Mouse (Mus musculus): ENCODE results near the gene Tssk3.

GRCm38 (mm10) chr4:129440340-129441063, 50.3 kb downstream of the Tssk3 start, which contains the start of gene Zbtb8b:
- TF ChIP-seq CTCF (IDR thresholded peaks at IDR 0.05; ENCODE audit: low read depth, low read length), result no peak
- TF ChIP-seq GATA1 (IDR thresholded peaks at IDR 0.05; ENCODE audit: borderline replicate concordance, low read length), result no peak
